Mouse (Mus musculus): Measurements from ENCODE around the gene Maoa. TPM values are rescaled to one million over a fixed set of nuclear protein-coding genes. Genes with fewer than 3 reads are reported as not detected.
A peak's percentile ranks its signal among the peaks of the same experiment; 100 is the strongest.

The Maoa gene
- polyA plus RNA-seq (2012; rRNA removed) (1.9 and 2.9 TPM in 2 replicates), polyA plus RNA-seq (2014; fragmentation: Nextera tagmentation; extraction: Ambion mirVana) (3.8 and 4.0 TPM in 2 replicates)

GRCm38 (mm10) chrX:16619034-16619929 is at the start of gene Maoa:
Gene Maoa, plus strand, starts transcription at chrX:16619698.
- H3K27ac ChIP-seq = peak within 1 kb of the TSS; percentile 42

DNA sequence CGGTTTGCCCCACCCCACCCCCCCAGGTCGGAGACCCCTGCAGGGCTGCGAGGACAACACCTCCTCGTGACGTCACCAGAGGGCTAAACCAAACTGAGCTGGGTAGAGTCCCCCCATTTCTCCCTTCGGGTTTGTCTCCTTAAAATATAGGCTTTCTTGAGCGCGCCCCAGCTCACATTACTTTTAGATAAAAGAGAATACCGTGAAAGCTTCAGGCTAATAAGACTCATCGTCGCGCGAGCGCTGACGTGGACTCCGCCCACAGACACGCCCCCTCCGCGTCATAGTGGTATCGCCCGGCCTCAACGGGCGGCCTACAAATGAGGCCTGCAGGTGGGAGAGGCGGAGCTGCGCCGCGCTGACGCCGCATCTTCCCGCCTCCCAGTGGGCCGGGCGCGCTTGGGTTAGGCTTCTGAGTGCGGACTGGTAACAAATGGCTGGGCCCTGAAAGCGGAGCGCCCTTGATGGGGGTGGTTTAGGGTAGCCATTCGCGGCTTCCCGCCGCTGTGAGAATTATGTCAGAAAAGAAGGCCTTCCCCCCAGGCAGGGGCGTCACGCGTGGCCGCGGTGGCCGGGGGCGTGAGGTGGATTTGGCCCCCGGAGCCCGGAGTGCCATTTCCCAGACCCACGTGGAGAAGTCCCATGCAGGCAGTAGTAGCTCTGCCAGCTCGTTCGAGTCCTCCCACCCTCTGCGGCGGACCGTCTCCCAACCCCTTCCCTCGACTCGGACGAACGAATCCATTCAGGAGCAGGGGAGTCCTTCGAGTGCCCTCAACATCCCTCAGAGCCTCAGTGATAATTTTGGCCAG is 1.1 kb upstream of the Maoa start:
- Histone ChIP-seq H3K4me3 (ENCODE audit: insufficient read depth in 1 of 2, low read depth in 2 of 2, low read length in 2 of 2) (peak overlapping the region; percentile 60), H3K36me3 (replicated peaks; ENCODE audit: control insufficient read depth, insufficient read depth, low read depth) (no peaks in the 10 kb centered on the region), H3K4me1 (replicated peaks; ENCODE audit: control insufficient read depth in 2 of 2, insufficient read depth in 2 of 2, low read length in 1 of 2) (no peaks in the 10 kb centered on the region; a peak in 2 of 4 replicates), H3K27me3 (ENCODE audit: control insufficient read depth, insufficient read depth, low read length) (no peaks in the 10 kb centered on the region), H3K9me3 (ENCODE audit: control insufficient read depth, low read length) (no peaks in the 10 kb centered on the region), H3K27ac (no peak overlapping the region), H3K9ac (replicated peaks) (peak overlapping the region; percentile 36), H3K4me2 (ENCODE audit: low read depth) (peak overlapping the region; percentile 80)
- TF ChIP-seq CTCF (IDR thresholded peaks at IDR 0.05; ENCODE audit: low read depth) (no peak), EP300 (IDR thresholded peaks at IDR 0.05; ENCODE audit: low read depth) (no peak)
- peak; percentile 93 for ATAC-seq (ENCODE audit: insufficient read depth)
- 11% methylated on average over 55 of the region's 60 CpGs for WGBS (ENCODE audit: insufficient replicate concordance)
- DNase-seq (ENCODE audit: low read depth in 3 of 3, low spot score in 3 of 3) = peak; percentile 64 to 74 (median 68)

More at GRCm38 (mm10) chrX:16619034-16619929, at the start of gene Maoa:
- TF ChIP-seq CTCF (IDR thresholded peaks at IDR 0.05; ENCODE audit: low read depth) (no peak), EP300 (IDR thresholded peaks at IDR 0.05; ENCODE audit: low read depth) (no peak)
- Histone ChIP-seq H3K4me2 (ENCODE audit: low read depth) (peak within 1 kb of the TSS; percentile 80), H3K27me3 (ENCODE audit: control insufficient read depth, insufficient read depth, low read length) (no peaks in the 10 kb centered on the region), H3K9me3 (ENCODE audit: control insufficient read depth, low read length) (no peaks in the 10 kb centered on the region), H3K9ac (replicated peaks) (peak within 1 kb of the TSS; percentile 36), H3K4me1 (replicated peaks; ENCODE audit: control insufficient read depth in 2 of 2, insufficient read depth in 2 of 2, low read length in 1 of 2) (no peaks in the 10 kb centered on the region; a peak in 2 of 4 replicates), H3K4me3 (ENCODE audit: insufficient read depth in 1 of 2, low read depth in 2 of 2, low read length in 2 of 2) (peak within 1 kb of the TSS; percentile 53 to 60), H3K36me3 (replicated peaks; ENCODE audit: control insufficient read depth, insufficient read depth, low read depth) (no peaks in the 10 kb centered on the region)
- peak; percentile 84 for ATAC-seq (ENCODE audit: insufficient read depth)
- WGBS (ENCODE audit: insufficient replicate concordance) = 9% methylated on average over 33 of the region's 33 CpGs
- DNase-seq (ENCODE audit: low read depth in 3 of 3, low spot score in 3 of 3) = peak; percentile 59 to 66 (median 60)

DNA sequence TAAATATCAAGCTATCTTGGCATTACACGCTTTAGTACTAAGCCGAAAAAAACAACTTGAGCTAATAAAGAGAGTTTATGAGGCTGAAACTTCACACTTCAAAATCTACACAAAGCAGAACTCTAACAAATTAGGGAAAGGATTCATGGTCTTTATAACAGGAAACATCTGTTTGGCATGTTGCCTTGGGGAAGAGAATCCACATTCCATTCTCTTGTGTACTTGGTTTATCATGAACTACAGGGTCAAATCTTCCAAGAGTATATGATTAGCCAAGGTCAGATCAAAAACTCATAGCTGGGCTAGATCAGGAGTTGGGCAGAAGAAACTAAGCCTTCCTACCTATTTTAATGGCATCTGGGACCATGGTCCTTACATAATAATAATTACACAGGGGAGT is 37.0 kb downstream of the Maoa start:
- WGBS (ENCODE audit: insufficient replicate concordance) = 58% methylated on average over 2 of the region's 2 CpGs
- no peak overlapping the region for H3K4me3 ChIP-seq (ENCODE audit: insufficient read depth in 1 of 2, low read depth in 2 of 2, low read length in 2 of 2)
- ATAC-seq (ENCODE audit: insufficient read depth) = no peak
- no peak overlapping the region for H3K4me2 ChIP-seq (ENCODE audit: low read depth)
- no peaks in the 10 kb centered on the region for H3K4me1 ChIP-seq (replicated peaks; ENCODE audit: control insufficient read depth in 2 of 2, insufficient read depth in 2 of 2, low read length in 1 of 2)
- H3K9me3 ChIP-seq (ENCODE audit: control insufficient read depth, low read length) = no peaks in the 10 kb centered on the region
- no peaks in the 10 kb centered on the region for H3K36me3 ChIP-seq (replicated peaks; ENCODE audit: control insufficient read depth, insufficient read depth, low read depth)
- H3K27me3 ChIP-seq (ENCODE audit: control insufficient read depth, insufficient read depth, low read length) = no peaks in the 10 kb centered on the region
- H3K9ac ChIP-seq (replicated peaks) = no peak overlapping the region
- H3K27ac ChIP-seq = no peak overlapping the region
- TF ChIP-seq CTCF (IDR thresholded peaks at IDR 0.05; ENCODE audit: low read depth) (no peak), EP300 (IDR thresholded peaks at IDR 0.05; ENCODE audit: low read depth) (no peak)
- DNase-seq (ENCODE audit: low read depth in 3 of 3, low spot score in 3 of 3) = no peak

GRCm38 (mm10) chrX:16706094-16706493 is 86.6 kb downstream of the Maoa start:
- no peak for TF ChIP-seq CTCF (IDR thresholded peaks at IDR 0.05; ENCODE audit: low read depth)
- TF ChIP-seq EP300 (IDR thresholded peaks at IDR 0.05; ENCODE audit: low read depth) = no peak
- Histone ChIP-seq H3K27ac (no peak overlapping the region), H3K4me3 (ENCODE audit: insufficient read depth in 1 of 2, low read depth in 2 of 2, low read length in 2 of 2) (no peak overlapping the region), H3K4me2 (ENCODE audit: low read depth) (no peak overlapping the region), H3K27me3 (ENCODE audit: control insufficient read depth, insufficient read depth, low read length) (no peaks in the 10 kb centered on the region), H3K9me3 (ENCODE audit: control insufficient read depth, low read length) (no peaks in the 10 kb centered on the region), H3K4me1 (replicated peaks; ENCODE audit: control insufficient read depth in 2 of 2, insufficient read depth in 2 of 2, low read length in 1 of 2) (no peaks in the 10 kb centered on the region), H3K36me3 (replicated peaks; ENCODE audit: control insufficient read depth, insufficient read depth, low read depth) (no peaks in the 10 kb centered on the region), H3K9ac (replicated peaks) (no peak overlapping the region)
- no peak for DNase-seq (ENCODE audit: low read depth in 3 of 3, low spot score in 3 of 3)
- no peak for ATAC-seq (ENCODE audit: insufficient read depth)
- 35% methylated on average over 1 of the region's 1 CpGs for WGBS (ENCODE audit: insufficient replicate concordance)
